In genomic region chr9:57949102-57949704, GRCm38 (mm10) we compare ENCODE assay signal across 20 mouse cellular contexts. TPM values are rescaled to one million over a fixed set of nuclear protein-coding genes. Genes with fewer than 3 reads are reported as not detected.
DNase-seq lines count a peak whose midpoint lies in the region; ATAC-seq and TF ChIP-seq lines count a peak whose summit lies in the region.
"Had no signal": no experiment of that assay in that cellular context is flagged by ENCODE, and none has a peak within 500 bp of the region (broad histone marks: within the 10 kb centered on the region; RNA-seq: fewer than 3 reads in every experiment).

No protein-coding gene starts in this region.

- TF ChIP-seq CTCF in heart, adult 2 months (IDR thresholded peaks at IDR 0.05) = no peak

- H3K27ac ChIP-seq in heart, adult 2 months = peak overlapping the region; percentile 86
- no peak overlapping the region for H3K27ac ChIP-seq in forebrain, embryonic 14.5 days (ENCODE audit: low read depth, low read length)
- H3K27ac ChIP-seq: embryonic facial prominence, embryonic 13.5 days; limb, embryonic 12.5 days; midbrain, embryonic 12.5 days; stomach, embryonic 15.5 days had no signal

- H3K9ac ChIP-seq in heart, adult 2 months (ENCODE audit: low read depth, low read length) = peak overlapping the region; percentile 22
- H3K9ac ChIP-seq in forebrain, embryonic 14.5 days (ENCODE audit: low read length) = no peak overlapping the region
- H3K9ac ChIP-seq: limb, embryonic 12.5 days; midbrain, embryonic 12.5 days; stomach, embryonic 15.5 days had no signal

- peak overlapping the region; percentile 67 for H3K4me2 ChIP-seq in myocyte (ENCODE audit: low read depth)
- H3K4me2 ChIP-seq in forebrain, embryonic 14.5 days (ENCODE audit: low read length) = no peak overlapping the region
- H3K4me2 ChIP-seq: embryonic facial prominence, embryonic 13.5 days; limb, embryonic 12.5 days; midbrain, embryonic 12.5 days; stomach, embryonic 15.5 days had no signal

- ATAC-seq in megakaryocyte, adult 5-6 weeks (ENCODE audit: poor library complexity, severe bottlenecking) = no peak
- no peak for ATAC-seq in forebrain, embryonic 14.5 days

- no peaks in the 10 kb centered on the region for H3K9me3 ChIP-seq in megakaryocyte, embryonic 14.5 days
- no peaks in the 10 kb centered on the region for H3K9me3 ChIP-seq in forebrain, embryonic 14.5 days (replicated peaks; ENCODE audit: control insufficient read depth, low read length)
- H3K9me3 ChIP-seq: embryonic facial prominence, embryonic 13.5 days; limb, embryonic 12.5 days; midbrain, embryonic 12.5 days; stomach, embryonic 15.5 days had no signal

- H3K4me1 ChIP-seq in heart, adult 2 months (ENCODE audit: control insufficient read depth, insufficient read depth, low read length) = peaks cover 39% of the 10 kb centered on the region
- H3K4me1 ChIP-seq in megakaryocyte, embryonic 14.5 days = peaks cover 99% of the 10 kb centered on the region
- peaks cover 24% of the 10 kb centered on the region for H3K4me1 ChIP-seq in forebrain, embryonic 14.5 days (ENCODE audit: control insufficient read depth, insufficient read depth, low read length)

- DNase-seq in heart, adult 2 months = no peak
- no peak for DNase-seq in heart, adult 18-20 months
- DNase-seq in lung, adult 18-20 months = peak; percentile 79 to 86
- no peak for DNase-seq in adrenal gland, adult 8-10 months
- no peak for DNase-seq in forebrain, embryonic 14.5 days (ENCODE audit: low spot score)
- DNase-seq: adrenal gland, postnatal 25 days; cerebellum, postnatal 36 days; heart, postnatal 10 days; kidney, adult 11 months; right cerebral cortex, adult 18-20 months; spleen, adult 18-20 months; thymus, postnatal 25 days had no signal

- no peaks in the 10 kb centered on the region for H3K27me3 ChIP-seq in heart, adult 2 months (ENCODE audit: control insufficient read depth, insufficient read depth, low read length)
- H3K27me3 ChIP-seq in megakaryocyte, embryonic 14.5 days (replicated peaks) = peaks cover 41% of the 10 kb centered on the region
- H3K27me3 ChIP-seq in myocyte (ENCODE audit: control insufficient read depth, insufficient read depth, insufficient read length) = no peaks in the 10 kb centered on the region
- no peaks in the 10 kb centered on the region for H3K27me3 ChIP-seq in forebrain, embryonic 14.5 days (replicated peaks; ENCODE audit: control insufficient read depth, insufficient read depth, low read length)
- H3K27me3 ChIP-seq: stomach, embryonic 15.5 days had no signal

- H3K4me3 ChIP-seq in heart, adult 2 months = peak overlapping the region; percentile 9; the same call in 1 of the 2 replicates
- peak overlapping the region; percentile 7 for H3K4me3 ChIP-seq in megakaryocyte, embryonic 14.5 days (replicated peaks)
- no peak overlapping the region for H3K4me3 ChIP-seq in myocyte
- no peak overlapping the region for H3K4me3 ChIP-seq in forebrain, embryonic 14.5 days (ENCODE audit: low read depth, low read length)
- H3K4me3 ChIP-seq: embryonic facial prominence, embryonic 13.5 days; limb, embryonic 12.5 days; midbrain, embryonic 12.5 days; stomach, embryonic 15.5 days had no signal

- 59% methylated on average over 8 of the region's 8 CpGs for WGBS in heart, adult 2 months
- 76% methylated on average over 8 of the region's 8 CpGs for WGBS in forebrain, embryonic 14.5 days

- no peaks in the 10 kb centered on the region for H3K79me2 ChIP-seq in heart, adult 2 months (replicated peaks; ENCODE audit: control insufficient read depth, insufficient read depth, low read length)
- peaks cover 96% of the 10 kb centered on the region for H3K79me2 ChIP-seq in myocyte (ENCODE audit: control insufficient read depth, insufficient read depth)

- no peak overlapping the region for H3ac ChIP-seq in myocyte (ENCODE audit: control insufficient read depth, insufficient read length)

- no peak for TF ChIP-seq POLR2A in heart, adult 2 months (IDR thresholded peaks at IDR 0.05; ENCODE audit: insufficient read depth, low read depth, low read length)
- TF ChIP-seq POLR2A in myocyte (IDR thresholded peaks at IDR 0.05; ENCODE audit: insufficient read length, low read depth) = no peak

- no peak for TF ChIP-seq EP300 in heart, adult 2 months (IDR thresholded peaks at IDR 0.05; ENCODE audit: insufficient read depth, low read depth, low read length)

- 0 out of 2 replicates have a peak, but pooled peaks cover 2% of the 10 kb centered on the region for H3K36me3 ChIP-seq in heart, adult 2 months (ENCODE audit: control insufficient read depth, insufficient read depth, low read length)
- peaks cover 37% of the 10 kb centered on the region for H3K36me3 ChIP-seq in megakaryocyte, embryonic 14.5 days (replicated peaks; ENCODE audit: low read length)
- no peaks in the 10 kb centered on the region for H3K36me3 ChIP-seq in myocyte (ENCODE audit: control insufficient read depth, insufficient read depth)
- no peaks in the 10 kb centered on the region for H3K36me3 ChIP-seq in forebrain, embryonic 14.5 days (ENCODE audit: control insufficient read depth, insufficient read depth, low read length)
- H3K36me3 ChIP-seq: embryonic facial prominence, embryonic 13.5 days; limb, embryonic 12.5 days; midbrain, embryonic 12.5 days; stomach, embryonic 15.5 days had no signal

- intact Hi-C loops in heart, adult 2 months (cut with DNase I) = no loop called here

TF ChIP-seq in myocyte, 11 proteins besides CTCF, POLR2A, EP300 and RAD21:
- TF ChIP-seq USF1 (IDR thresholded peaks at IDR 0.05; ENCODE audit: low read depth) = no peak
- TF ChIP-seq MYOD1 (IDR thresholded peaks at IDR 0.05; ENCODE audit: control insufficient read depth in 1 of 3, insufficient read length in 2 of 3, low read depth in 2 of 3) = peak in 2 of 3 experiments; percentile 52 to 75
- TF ChIP-seq E2F4 (IDR thresholded peaks at IDR 0.05; ENCODE audit: insufficient read depth) = no peak
- TF ChIP-seq CEBPB (IDR thresholded peaks at IDR 0.05; ENCODE audit: insufficient read depth, poor library complexity, severe bottlenecking) = no peak
- TF ChIP-seq MYOG (IDR thresholded peaks at IDR 0.05; ENCODE audit: control insufficient read depth in 1 of 3, insufficient read depth in 1 of 3, insufficient read length in 2 of 3, low read depth in 2 of 3) = no peak

RNA-seq across cellular contexts. Expression of gene Sema7a, which starts 9.3 kb away (rescaled TPM):
- total RNA-seq in heart, adult 2 months (2021) = 10 to 100 TPM; 26.7 to 31.1 TPM
- 29.0 and 31.3 TPM in 2 replicates for polyA plus RNA-seq in heart, adult 2 months (2012; rRNA removed)
- 10 to 100 TPM; 31.7 to 31.8 TPM for total RNA-seq in heart, adult 18-20 months (2021)
- polyA plus RNA-seq in megakaryocyte, embryonic 14.5 days (2012; ENCODE audit: insufficient read depth, low replicate concordance) = 7.2 and 10.4 TPM in 2 replicates
- 1.1 and 1.4 TPM in 2 replicates for total RNA-seq in megakaryocyte, adult 5-6 weeks (2015)
- total RNA-seq in megakaryocyte, adult 5-6 weeks (2017) = 3.9 and 5.0 TPM in 2 replicates
- 27.4 TPM for polyA plus RNA-seq in myocyte (2012; fragmentation: generic; extraction: Trizol)
- 10 to 100 TPM in 3 of 4 experiments, 1 to 10 TPM in 1; 9.5 to 23.8 (median 17.6) TPM for total RNA-seq in adrenal gland, adult 8-10 months (2022)
- polyA plus RNA-seq in forebrain, embryonic 14.5 days (2014; fragmentation: Nextera tagmentation; extraction: Ambion mirVana) = 3.6 and 6.2 TPM in 2 replicates
- total RNA-seq: MEL had no signal

RNA-seq across cellular contexts. Expression of gene Ubl7, which starts 38.4 kb away (rescaled TPM):
- 10 to 100 TPM; 75.2 to 83.2 TPM for total RNA-seq in heart, adult 2 months (2021)
- 139 and 142 TPM in 2 replicates for polyA plus RNA-seq in heart, adult 2 months (2012; rRNA removed)
- total RNA-seq in heart, adult 18-20 months (2021) = 10 to 100 TPM; 84.5 to 91.1 TPM
- polyA plus RNA-seq in megakaryocyte, embryonic 14.5 days (2012; ENCODE audit: insufficient read depth, low replicate concordance) = 138 and 474 TPM in 2 replicates
- total RNA-seq in megakaryocyte, adult 5-6 weeks (2015) = 82.3 and 95.7 TPM in 2 replicates
- total RNA-seq in megakaryocyte, adult 5-6 weeks (2017) = 22.8 and 27.7 TPM in 2 replicates
- 62.0 TPM for polyA plus RNA-seq in myocyte (2012; fragmentation: generic; extraction: Trizol)
- 10 to 100 TPM; 85.6 to 97.1 (median 88.7) TPM for total RNA-seq in adrenal gland, adult 8-10 months (2022)
- 144 and 166 TPM in 2 replicates for polyA plus RNA-seq in forebrain, embryonic 14.5 days (2014; fragmentation: Nextera tagmentation; extraction: Ambion mirVana)

RNA-seq across cellular contexts. Expression of gene Cyp11a1, which starts 57.0 kb away (rescaled TPM):
- under 1 TPM in 1 of 2 experiments, not detected in 1; 0.29 TPM for total RNA-seq in heart, adult 2 months (2021)
- polyA plus RNA-seq in heart, adult 2 months (2012; rRNA removed) = 0.06 and 0.29 TPM in 2 replicates
- not detected for total RNA-seq in heart, adult 18-20 months (2021)
- 1.1 and 7.5 TPM in 2 replicates for polyA plus RNA-seq in megakaryocyte, embryonic 14.5 days (2012; ENCODE audit: insufficient read depth, low replicate concordance)
- total RNA-seq in megakaryocyte, adult 5-6 weeks (2015) = 9.2 and 10.5 TPM in 2 replicates
- 8.3 and 9.7 TPM in 2 replicates for total RNA-seq in megakaryocyte, adult 5-6 weeks (2017)
- polyA plus RNA-seq in myocyte (2012; fragmentation: generic; extraction: Trizol) = 0.11 TPM
- 1,000 to 10,000 TPM; 7,138 to 8,839 (median 8,155) TPM for total RNA-seq in adrenal gland, adult 8-10 months (2022)
- 0.15 and 0.54 TPM in 2 replicates for polyA plus RNA-seq in forebrain, embryonic 14.5 days (2014; fragmentation: Nextera tagmentation; extraction: Ambion mirVana)
- total RNA-seq: MEL had no signal

Comparison
In these comparisons a context has a peak if more than half of its experiments do, and no peak if none do; other contexts are left out.
1. DNase-seq: peak in lung, adult 18-20 months (2 of 2); none in heart, adult 2 months (0 of 2), heart, adult 18-20 months (0 of 2), adrenal gland, adult 8-10 months (single experiment) and forebrain, embryonic 14.5 days (single experiment).
2. H3K4me3 ChIP-seq: peak in heart, adult 2 months (single experiment) and megakaryocyte, embryonic 14.5 days (single experiment); none in myocyte (single experiment) and forebrain, embryonic 14.5 days (single experiment).
3. RNA of gene Cyp11a1, which starts 57.0 kb away (total RNA-seq): 7,138 to 8,839 TPM in adrenal gland, adult 8-10 months; 8.3 to 10.5 TPM in megakaryocyte, adult 5-6 weeks, 0.29 TPM in heart, adult 2 months and not detected in heart, adult 18-20 months; every median in the first group is over 100 times any median in the second.